Mouse (Mus musculus): ENCODE data around the gene Olfr1249. TPM values are rescaled to one million over a fixed set of nuclear protein-coding genes. Genes with fewer than 3 reads are reported as not detected.

Olfr1249 gene
- not detected in 2 replicates for polyA plus RNA-seq (2012; rRNA removed)

GRCm38 (mm10) chr2:89634883-89635282 lies at the start of gene Olfr1249:
TSS of gene Olfr1249 (minus strand) at chr2:89634983.

GRCm38 (mm10) chr2:89671836-89672235 lies 37.1 kb upstream of the Olfr1249 start, which contains the start of gene Olfr1251:
TSS of gene Olfr1251 (minus strand) at chr2:89671936.

GRCm38 (mm10) chr2:89661367-89661766 lies 26.6 kb upstream of the Olfr1249 start, which contains the start of gene Olfr1250:
TSS of gene Olfr1250 (minus strand) at chr2:89661467.

GRCm38 (mm10) chr2:89618145-89618544 lies 16.6 kb downstream of the Olfr1249 start, which contains the start of gene Olfr1248:
TSS of gene Olfr1248 (minus strand) at chr2:89618245.

GRCm38 (mm10) chr2:89614030-89614429 lies 20.8 kb downstream of the Olfr1249 start, which contains the start of gene Olfr1247:
TSS of gene Olfr1247 (minus strand) at chr2:89614130.

GRCm38 (mm10) chr2:89593057-89593456 lies 41.7 kb downstream of the Olfr1249 start, which contains the start of gene Olfr1246:
TSS of gene Olfr1246 (minus strand) at chr2:89593157.

Other genes starting within 250 kb of the Olfr1249 start
- not detected in 2 replicates for gene Olfr1238, start 225.3 kb downstream of the Olfr1249 start, polyA plus RNA-seq (2012; rRNA removed)
- not detected in 2 replicates for gene Olfr1239, start 214.6 kb downstream of the Olfr1249 start, polyA plus RNA-seq (2012; rRNA removed)
- not detected in 2 replicates for gene Olfr1240, start 192.0 kb downstream of the Olfr1249 start, polyA plus RNA-seq (2012; rRNA removed)
- not detected in 2 replicates for gene Olfr1241, start 147.9 kb downstream of the Olfr1249 start, polyA plus RNA-seq (2012; rRNA removed)
- gene Olfr1242, start 136.6 kb downstream of the Olfr1249 start, polyA plus RNA-seq (2012; rRNA removed) = not detected in 2 replicates
- gene Olfr1243, start 103.5 kb downstream of the Olfr1249 start, polyA plus RNA-seq (2012; rRNA removed) = not detected in 2 replicates
- gene Olfr1245, start 56.5 kb downstream of the Olfr1249 start, polyA plus RNA-seq (2012; rRNA removed) = not detected in 2 replicates
- not detected in 2 replicates for gene Olfr1246, start 41.8 kb downstream of the Olfr1249 start, polyA plus RNA-seq (2012; rRNA removed)
- gene Olfr1247, start 20.9 kb downstream of the Olfr1249 start, polyA plus RNA-seq (2012; rRNA removed) = not detected in 2 replicates
- not detected in 2 replicates for gene Olfr1248, start 16.7 kb downstream of the Olfr1249 start, polyA plus RNA-seq (2012; rRNA removed)
- not detected in 2 replicates for gene Olfr1250, start 26.5 kb upstream of the Olfr1249 start, polyA plus RNA-seq (2012; rRNA removed)
- gene Olfr1251, start 37.0 kb upstream of the Olfr1249 start, polyA plus RNA-seq (2012; rRNA removed) = not detected in 2 replicates
- not detected in 2 replicates for gene Olfr1252, start 90.0 kb upstream of the Olfr1249 start, polyA plus RNA-seq (2012; rRNA removed)
- gene Olfr1253, start 122.1 kb upstream of the Olfr1249 start, polyA plus RNA-seq (2012; rRNA removed) = not detected in 2 replicates
- not detected in 2 replicates for gene Olfr1254, start 158.6 kb upstream of the Olfr1249 start, polyA plus RNA-seq (2012; rRNA removed)
- gene Olfr1255, start 177.1 kb upstream of the Olfr1249 start, polyA plus RNA-seq (2012; rRNA removed) = not detected in 2 replicates
- not detected in 2 replicates for gene Olfr1256, start 206.6 kb upstream of the Olfr1249 start, polyA plus RNA-seq (2012; rRNA removed)
- not detected in 2 replicates for gene Olfr48, start 213.2 kb upstream of the Olfr1249 start, polyA plus RNA-seq (2012; rRNA removed)
- not detected in 2 replicates for gene Olfr1257, start 243.5 kb upstream of the Olfr1249 start, polyA plus RNA-seq (2012; rRNA removed)

Data from central nervous system, embryonic 11.5 days (tissue).